Mouse (Mus musculus) MEL-GATA-1-ER (cell line): ENCODE data around the gene Dusp10.
A peak's percentile ranks its signal among the peaks of the same experiment; 100 is the strongest.

Experiments used
- DNase-seq: peaks from one replicate; pipeline ENCODE4 v3.0.0-alpha.2; 2012; ENCODE audit warnings: low read depth; ENCODE audit errors: extremely low read depth

Dusp10 gene

DNA sequence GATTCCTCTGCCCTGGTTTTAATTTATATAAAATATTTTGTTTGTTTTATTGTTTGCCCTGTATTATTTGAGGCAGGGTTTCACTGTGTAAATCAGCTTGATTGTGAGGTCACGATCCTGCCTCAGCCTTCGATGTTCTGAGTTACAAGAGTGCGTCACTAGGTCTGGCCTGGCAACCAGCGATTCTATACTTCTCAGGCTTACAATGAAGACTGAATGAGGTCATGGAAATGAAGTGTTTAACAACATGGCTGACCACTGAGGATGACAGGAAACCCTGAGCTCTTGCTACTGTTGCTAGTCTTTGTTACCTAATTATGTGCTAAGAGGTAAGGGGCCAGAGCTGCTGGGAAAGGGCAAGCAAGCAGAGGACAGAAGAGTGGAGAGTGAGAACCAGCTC, at the start of gene Dusp10:
TSS of gene Dusp10 (plus strand) at position 197 of the 400 bp plus-strand sequence.
- DNase-seq, result no peak

DNA sequence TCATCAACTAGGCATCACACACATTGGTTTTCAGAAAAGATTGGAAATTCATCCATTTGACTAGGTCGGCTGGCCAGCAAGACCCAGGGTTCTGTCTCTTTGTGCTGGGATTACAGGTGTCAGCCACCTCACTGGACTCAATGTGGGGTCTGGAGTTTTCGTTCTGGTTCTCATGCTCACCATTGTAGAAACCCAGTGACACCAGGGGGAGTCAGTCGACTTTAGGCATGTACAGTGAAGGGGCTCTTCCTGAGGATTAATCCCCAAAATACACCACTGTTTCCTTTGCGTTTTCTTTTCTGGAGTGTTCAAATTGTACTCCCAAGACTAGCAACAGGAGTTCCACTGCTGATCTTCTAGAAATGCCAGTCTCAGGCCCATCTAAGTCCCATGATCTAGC, 47.8 kb upstream of the Dusp10 start:
- DNase-seq, result no peak

DNA sequence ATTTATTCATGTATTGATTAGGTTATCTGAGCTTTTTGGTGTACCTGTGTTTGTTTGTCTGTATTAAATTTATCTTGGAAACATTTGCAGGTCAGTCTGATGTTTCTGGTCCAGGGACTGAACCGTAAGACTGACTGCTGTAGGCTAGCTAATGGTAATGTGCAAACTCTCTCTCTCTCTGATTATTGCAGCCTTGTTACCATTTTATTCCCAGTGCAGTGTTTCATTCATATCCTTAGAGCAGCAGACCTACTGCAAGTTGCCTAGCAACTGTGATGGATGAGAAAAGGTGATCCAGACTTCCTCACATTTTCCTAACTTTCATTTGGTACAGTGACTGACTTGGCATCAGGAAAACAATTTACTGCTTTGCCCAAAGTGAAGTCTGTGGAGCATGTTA, 43.8 kb upstream of the Dusp10 start:
- no peak for DNase-seq

DNA sequence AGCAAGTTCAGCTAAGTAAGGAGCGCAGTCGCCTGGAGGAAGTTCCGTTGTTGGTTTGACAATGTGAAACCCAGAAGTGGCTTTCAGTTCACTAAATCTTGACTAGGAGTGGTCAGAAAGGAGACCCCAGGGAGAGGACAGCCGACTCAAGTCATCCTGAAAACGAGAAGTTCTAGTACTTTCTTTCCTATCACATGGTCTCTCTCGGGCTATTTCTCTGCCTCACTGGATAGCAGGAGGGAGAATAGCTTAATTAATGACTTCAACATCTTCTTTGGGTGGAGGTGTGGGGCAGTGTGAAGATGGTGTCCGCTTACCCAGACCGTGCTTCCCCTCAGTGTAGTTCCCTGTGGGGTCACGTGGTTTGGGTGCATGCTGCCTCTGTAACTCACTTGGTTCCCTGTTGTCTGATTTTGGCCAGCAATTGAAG, 33.3 kb upstream of the Dusp10 start:
- no peak for DNase-seq

DNA sequence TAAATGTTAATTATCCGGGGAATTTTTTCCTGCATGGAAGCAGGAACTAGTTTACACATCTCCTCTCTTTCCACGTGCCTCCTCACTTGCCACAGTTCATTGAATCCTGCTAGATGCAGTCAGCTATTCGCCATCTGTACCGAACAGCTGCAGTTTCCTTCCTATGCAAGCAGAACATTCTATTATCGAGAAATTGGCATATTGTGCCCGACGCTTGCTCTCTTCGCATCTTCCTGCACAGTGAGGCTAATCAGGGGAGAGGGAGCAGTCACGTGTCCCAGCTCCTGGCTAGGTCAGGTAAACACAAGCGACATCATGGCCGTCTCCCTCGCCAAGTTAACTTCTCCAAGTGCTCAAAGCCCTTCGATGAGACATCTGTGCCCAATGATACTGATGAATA, 31.0 kb upstream of the Dusp10 start:
- no peak for DNase-seq

DNA sequence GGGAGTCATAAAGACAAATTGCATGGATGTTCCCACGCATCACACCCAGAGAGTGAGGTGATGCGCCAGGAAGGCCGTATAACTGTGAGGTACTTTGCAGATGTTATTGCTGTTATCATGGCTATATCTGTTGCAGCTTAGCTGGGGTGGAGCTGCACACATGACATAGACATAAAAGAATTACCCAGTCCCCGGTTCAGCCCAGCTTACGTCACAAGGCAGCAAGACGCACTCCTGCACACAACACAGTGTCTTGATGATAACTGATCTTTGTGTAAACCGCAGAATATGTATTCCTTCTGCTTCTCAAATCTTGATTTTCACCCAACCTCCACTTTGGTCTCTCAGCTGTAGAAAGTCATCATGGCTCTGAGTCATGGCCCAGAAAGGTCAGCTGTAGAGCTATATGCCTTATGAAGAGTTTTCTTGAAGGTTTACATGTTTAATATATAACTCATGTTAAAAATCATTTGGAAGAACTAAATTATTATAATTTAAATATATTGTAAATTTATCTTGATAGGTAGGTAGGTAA, 25.3 kb upstream of the Dusp10 start:
- DNase-seq, result no peak

DNA sequence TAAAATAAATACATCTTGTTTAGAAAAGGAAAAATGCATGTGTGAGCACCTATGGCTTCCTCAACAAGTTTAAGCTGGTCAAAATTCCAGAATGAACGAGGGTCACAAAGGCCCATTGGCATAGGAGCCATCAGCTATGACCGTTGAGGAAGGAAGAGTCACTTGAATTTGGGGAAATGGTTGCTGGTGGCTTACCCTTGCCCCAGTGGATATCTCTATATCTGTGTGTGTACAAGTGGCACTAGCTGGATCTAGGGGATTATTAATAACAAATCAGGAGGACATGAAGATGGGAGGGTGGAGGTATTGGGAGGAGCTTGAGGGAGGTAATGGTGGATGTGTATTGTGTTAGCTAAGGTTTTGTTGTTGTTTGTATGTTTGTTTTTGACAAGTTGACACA, 21.2 kb upstream of the Dusp10 start:
- no peak for DNase-seq

DNA sequence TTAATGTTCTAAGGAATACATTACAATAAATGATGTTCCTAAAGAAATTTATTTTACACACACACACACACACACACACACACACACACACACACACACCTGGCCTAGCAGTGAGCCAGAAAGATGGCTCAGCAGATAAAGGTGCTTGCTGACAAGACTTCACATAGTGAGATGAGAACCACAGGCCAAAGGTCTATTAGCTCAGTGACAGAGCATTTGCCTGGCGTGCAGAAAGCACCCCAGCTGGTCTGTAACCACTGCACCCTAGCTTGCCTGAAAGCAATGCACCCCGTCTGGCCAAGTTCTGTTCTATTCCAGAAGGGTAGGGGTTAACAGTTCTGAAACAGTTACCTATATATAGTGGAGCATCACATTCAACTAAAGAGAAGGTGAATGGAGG, 15.9 kb upstream of the Dusp10 start:
- DNase-seq, result no peak

DNA sequence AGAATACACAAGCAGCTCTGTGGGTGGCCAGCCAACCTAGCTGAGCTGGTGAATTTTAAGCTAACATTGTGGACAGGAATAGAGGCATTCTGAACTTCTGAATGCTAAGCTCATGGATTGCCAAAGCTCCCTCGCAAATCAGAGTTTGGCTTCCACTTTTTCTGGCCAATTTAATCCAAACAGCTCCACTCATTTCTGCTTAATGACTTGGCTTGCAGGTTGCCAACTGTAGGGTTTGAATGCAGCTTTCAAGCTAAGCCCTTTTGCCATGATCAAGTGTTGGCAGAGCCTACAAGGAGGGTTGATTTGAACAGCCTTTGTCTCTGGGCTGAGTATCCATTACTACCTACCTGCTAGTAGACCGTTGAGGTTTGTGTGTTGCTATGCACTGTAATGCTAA, 10.6 kb upstream of the Dusp10 start:
- no peak for DNase-seq

DNA sequence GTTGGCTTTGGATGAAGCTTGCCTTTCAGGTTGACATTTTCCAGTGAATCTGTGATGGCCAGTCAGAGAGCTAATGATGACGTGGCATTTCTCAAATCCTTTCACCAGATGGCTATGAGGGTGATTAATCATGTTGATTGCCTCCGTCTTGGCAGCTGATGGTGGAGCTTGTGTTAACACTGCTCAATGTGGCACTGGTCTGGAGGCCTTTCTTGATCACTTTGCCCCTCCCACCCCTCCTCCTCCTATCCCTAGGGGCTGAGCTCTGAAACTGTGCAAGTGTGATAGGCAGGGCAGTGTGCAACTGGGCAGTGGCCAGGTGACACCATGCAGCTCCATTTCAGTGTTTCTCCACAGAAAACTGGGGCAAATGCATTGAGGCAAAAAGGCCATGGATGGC, 8.8 kb upstream of the Dusp10 start:
- DNase-seq, result no peak

DNA sequence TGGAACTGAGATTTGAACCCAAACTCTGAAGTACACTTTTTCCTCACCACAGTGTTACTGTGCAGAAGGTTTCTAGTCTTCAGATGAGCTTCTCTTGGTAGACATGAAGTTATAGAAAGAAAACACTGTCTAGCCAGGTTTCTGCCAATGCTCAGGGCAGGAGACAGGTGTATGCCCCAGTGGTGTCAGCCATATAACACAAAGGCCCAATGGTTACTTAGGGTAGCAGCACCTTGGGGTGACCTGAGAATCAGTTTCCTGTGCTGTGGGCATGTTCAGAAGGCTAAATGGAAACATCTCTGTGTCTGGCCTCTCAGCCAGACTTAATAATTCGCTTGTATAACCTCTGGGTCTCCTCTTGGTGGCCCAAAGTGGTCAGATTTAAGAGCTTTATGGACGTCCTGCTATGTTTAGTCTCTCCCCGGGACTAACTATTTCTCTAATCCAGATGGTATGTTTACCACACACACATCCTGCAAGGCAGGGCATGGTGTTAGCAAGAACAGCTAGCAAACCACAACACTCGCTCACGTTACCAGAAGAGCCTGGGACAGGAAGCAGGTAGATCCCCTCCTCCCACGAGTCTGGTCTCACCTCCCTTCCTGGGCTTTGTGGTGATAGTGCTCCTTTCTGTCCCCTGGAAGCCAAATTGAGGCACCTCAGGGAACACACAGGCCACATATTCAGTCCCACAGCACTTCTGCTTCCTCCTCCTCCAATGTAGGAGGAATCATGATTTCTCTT, 7.6 kb upstream of the Dusp10 start:
- no peak for DNase-seq

DNA sequence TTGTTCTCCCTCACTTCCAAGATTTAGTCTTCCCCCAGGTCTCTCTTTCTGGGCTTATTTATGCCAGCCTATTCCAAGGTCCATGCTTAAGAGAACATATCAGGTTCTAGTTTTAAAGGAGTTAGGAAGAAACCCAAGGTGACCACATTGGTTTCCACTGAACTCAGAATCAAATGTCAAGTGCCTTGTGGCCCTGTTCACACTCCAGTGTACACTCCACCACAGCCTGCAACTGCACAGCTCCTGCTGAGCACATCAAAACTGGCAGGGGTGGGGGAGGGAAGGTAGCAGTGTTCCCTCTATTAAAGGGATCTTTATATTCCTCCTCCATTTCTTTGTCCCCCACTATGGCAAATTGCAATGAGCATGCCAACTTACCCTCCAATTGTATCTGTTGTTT, 7.0 kb upstream of the Dusp10 start:
- DNase-seq, result no peak

DNA sequence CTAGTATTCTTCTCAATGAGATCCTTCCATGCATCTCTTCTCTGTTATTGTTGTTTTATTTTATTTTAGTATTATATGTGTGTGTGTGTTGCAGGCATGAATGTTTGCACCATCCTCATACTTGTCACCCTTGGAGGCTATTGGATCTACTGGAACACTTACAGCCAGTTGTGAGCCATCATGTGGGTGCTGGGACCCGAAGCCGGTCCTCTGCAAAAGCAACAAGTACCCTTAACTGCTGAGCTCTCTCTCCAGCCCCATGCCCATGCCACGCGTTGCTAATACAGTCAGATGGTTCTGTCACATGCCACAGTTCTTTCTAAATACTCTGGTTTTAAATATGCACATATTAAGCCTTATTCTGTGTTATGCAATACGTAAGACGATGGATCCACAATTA, 1.8 kb upstream of the Dusp10 start:
- no peak for DNase-seq

DNA sequence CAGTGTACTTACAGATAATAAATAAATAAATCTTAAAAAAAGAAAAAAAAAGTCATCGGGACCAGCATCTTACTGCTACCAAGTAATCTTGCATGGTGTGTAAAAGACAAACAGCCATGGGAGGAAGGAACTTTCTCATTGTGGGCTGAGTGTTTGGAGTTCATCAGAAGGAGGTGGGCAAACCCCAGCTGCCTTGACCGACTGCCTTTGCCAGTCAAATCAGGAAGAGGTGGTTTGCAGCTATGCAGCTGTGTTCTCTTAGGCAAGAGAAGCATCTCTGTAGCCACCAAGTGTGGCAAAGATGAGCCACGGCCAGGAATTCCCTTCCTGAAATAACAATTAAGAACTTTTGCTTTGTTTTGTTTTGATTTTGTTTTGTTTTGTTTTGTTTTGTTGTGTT, 989 bp downstream of the Dusp10 start:
- DNase-seq, result no peak

DNA sequence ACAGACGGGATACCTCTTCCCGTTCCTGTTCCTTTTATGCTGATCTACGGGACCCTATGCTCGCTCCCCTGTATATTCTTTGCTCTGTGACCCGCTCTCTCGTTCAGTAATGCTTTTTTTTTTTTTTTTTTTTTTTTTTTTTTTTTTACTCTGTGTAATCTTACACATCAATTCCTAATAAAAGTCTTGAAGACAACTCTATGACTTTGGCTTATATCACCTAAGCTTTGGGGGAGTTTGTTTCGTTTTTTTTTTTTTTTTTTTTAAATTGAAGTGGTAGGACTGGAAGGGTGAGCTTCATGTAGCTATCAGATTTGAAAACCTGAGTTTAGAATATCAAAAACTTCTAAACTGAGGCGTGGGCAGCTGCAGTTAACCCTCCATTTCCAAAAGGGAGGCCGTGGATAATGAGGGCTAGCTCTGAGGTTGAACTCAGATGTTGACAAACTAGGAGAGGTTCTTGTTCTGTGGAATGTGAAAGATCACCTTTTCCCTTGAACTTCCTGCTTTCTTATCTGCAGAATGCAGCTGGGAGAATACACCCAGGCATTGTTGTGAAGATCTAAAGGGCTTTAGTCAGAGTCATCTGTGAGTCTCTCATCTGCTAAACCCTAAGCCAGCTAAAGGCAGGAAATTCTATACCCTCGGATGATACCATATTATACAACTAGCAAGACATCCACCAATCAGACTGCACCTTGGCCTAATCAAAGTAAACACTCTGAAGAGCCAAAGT, 3.1 kb downstream of the Dusp10 start:
- peak; percentile 98 for DNase-seq

DNA sequence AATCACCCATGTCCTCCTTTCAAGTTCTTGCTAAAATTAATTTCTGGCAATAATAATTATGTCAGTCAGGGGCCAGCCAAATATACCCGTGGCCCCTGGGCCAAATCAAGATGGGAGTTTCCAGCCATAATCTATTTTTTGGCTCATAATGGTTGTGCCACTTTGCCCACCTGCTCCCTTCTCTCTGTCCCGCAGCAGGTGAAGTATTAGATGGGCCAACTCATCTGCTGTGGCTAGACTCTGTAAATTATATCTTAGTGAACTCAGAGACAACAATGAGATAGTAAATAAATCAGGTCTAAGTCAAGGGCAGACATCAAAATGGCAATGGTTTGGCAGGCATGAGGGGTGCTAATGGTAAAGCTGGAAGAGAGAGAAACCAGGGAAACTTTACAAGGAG, 4.5 kb downstream of the Dusp10 start:
- DNase-seq, result no peak

DNA sequence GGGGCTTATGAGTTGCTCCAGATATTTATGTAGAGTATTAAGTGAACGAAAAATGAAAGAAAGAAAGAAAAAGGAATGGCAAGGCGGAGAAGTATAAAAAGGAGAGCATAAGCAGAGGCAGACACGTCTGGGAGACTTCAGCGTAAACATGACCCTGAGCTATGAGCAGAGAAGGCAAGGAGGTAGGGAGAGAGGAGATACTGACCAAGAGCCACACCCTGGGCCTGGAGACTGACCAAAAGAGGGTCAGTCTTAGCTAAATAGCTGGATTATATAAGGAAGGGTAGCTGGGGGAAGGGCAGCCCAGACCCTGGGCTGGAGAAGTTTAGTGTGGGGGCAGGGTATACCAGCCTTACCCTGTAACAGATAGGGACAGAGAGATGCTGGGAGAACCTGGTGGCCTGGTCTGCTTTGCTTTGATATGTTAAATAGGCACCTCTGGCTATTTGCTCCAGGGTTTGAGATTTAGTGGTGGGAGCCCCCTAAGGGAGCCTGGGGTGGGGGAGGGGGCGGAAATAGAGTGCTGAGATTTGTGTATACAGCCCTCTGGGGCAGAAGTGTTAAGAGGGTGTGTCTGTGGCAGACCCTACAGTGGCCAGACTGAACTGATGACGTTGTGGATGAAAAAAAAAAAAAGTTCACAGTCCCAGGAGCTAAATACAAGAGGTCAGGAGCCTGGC, 6.1 kb downstream of the Dusp10 start:
- DNase-seq, result no peak

DNA sequence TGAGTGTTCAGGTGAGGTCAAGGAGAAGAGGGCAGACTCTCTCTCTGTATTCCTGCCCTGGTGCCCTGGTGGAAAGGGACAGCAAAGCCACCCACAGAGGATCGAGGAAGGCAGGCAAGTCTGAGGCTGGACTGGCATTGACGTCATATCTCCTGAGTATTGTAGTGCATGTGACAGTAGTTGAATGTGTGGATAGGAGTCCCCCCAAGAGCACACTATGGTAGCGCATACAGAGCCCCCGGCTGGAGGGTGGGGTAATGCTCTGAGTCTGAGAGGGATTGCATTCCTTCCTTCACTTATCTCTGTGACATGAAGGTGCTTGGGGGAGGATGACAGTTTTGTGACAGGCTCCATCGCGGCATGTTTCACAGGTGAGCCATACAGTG, 6.6 kb downstream of the Dusp10 start:
- DNase-seq, result no peak

DNA sequence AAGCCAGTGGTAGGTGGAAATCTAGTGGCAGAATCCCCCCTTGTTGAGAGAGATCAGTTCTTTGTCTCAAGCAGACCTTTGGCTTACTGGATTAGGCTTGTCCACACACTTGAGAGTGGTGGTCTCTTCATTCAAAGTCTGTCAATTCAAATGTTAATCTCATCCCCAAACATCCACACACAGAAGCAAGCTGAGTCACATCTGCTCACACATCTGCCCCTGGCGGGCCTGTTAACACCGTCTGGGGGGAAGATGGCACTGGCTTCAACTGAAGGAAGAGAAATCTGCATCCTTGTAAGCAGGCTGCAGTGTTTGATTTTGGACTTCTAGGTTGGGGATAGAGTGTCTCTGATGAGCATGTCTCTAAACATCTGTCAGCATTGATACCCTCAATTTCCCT, 10.9 kb downstream of the Dusp10 start:
- no peak for DNase-seq

DNA sequence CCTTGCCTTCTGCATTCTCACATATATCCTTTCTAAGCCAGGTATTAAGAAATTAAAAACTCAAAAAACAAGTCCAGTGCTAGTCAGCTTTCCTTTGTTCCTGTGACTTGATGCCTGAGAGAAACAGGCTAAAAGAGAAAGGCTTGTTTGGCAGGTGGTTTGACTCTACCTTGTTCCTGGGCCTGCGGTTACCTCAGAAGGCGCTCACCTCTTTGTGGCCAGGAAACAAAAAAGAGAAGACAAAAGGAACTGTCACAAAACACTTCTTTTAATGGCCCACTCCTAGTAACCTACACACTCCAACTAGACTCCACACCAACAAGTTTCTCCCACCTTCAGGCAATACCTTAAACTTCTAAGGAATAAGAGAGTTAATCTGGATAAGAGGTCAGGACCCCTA, 11.5 kb downstream of the Dusp10 start:
- DNase-seq, result no peak

DNA sequence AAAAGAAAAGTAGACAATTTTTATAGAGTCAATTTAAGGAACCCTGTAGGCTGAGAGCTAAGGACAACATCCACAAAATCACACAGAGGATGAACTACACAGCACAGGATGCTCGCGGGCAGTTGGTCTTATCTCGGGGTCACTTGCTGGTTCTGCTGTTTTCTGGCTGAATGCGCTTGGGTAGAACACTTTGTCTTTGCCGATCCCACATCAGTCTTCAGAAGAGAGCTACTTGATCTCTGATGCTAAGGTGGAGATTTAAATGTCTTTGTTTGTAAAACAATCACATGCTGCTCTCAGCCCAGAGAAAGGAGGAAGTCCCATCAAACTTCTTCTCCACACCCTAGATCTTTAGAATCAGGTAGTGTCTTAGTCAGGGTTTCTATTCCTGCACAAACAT, 12.0 kb downstream of the Dusp10 start:
- DNase-seq, result no peak

DNA sequence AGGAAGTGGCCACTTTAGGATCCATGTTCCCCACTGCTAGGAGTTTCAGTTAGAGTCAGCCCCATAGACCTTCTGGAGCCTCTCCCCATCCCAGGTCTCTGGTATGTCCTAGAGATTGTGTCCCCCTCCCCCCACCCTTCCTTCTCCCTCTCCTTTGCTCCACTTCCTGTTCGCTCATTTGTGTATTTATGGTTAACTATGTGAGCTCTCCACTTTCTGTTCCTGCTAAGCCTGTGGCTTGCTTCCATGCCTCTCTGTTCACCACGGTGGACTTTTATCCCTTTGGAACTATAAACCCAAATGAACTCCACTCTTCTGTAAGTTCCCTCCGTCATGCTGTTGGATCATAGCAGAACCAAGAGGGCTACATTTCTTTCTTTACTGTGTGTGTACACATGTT, 13.9 kb downstream of the Dusp10 start:
- no peak for DNase-seq
